Mouse (Mus musculus) cerebellum, postnatal 10 days (tissue): ENCODE results near the gene Prdm15.

Experiments
- DNase-seq, 2 experiments: peaks; one replicate each; pipeline ENCODE4 v3.0.0; 2021; ENCODE audit warnings: mixed read lengths in 2 of 2

Gene Prdm15

DNA sequence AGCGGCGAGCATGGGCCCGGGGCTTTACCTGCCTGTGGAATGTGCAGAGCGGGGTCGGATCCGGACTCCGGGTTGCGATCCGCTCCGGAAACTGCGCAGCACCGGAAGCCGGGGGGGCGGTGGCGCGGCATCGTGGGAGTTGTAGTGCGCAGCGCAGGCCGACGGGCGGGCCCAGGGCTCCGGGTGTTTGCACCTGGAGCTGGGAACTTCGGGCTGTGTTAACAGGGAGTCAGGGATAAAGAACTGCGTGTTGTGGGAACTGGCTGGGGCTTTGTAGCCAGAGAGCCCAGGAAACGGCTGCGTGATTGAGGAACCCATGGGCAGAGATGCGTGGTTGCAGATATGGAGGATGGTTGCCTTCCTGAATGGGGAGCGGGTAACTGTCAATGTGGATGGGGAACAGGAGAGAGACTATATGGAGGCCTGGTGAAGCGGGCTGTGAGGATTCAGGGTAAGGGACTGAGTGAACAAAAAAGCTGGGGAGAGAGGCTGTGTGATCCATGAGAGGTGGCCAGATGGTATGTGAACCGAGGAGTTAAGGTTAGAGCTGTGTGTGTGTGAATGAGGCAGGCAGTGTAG, at the start of gene Prdm15:
Prdm15 (minus strand) TSS at position 110 of the 579 bp plus-strand sequence.
- peak; percentile 95 to 96 for DNase-seq

DNA sequence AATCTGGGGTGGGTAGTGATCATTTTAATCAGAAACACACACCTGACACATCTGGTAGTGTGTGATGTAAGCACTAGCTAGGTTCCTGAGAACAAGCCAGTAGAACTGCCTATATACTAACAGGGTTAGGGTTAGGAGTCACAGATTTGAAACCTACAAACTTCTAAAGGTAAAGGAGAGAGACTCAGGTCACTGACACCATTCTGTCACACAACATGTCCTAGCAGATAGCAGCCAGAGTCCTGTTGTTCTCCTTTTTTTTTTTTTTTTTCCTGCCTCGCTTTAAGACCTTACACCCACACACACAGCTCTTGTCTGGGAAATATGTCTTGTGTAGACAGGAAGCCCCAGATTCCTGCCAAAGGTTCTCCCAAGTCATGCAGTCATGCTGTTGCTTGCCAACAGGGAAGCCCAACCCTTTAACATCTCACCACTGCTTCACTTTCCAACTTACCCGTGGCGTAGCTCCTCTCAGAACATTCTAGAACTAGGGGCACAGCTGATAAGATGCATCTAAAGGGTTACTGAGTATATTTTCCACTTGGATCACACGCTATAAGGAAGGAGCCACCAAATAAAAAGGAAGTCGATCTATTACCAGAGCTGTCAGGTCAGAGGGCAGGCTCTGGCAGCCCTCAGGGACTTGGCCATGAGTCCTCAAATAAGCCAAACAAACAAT, 45.8 kb upstream of the Prdm15 start:
- no peak for DNase-seq

DNA sequence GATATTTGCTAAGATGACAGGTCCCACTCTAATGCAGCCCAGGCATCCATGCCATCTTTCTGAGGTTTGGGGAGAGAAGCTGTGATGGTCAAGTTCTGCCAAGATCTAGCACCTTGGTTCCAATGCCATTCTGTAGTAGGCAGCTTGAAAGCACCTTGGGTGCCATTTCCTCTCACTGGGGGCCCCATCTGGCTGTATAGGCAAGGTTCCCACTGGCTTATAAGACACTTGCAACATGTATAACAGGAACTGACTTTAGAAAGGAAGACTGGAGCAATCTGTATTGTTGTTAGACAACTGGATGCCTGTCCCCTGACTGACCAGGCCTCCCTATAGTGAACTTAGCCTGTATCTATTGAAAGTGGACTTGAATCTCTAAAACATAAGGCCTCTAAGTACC, 36.1 kb upstream of the Prdm15 start:
- DNase-seq, result peak; percentile 47 to 60

DNA sequence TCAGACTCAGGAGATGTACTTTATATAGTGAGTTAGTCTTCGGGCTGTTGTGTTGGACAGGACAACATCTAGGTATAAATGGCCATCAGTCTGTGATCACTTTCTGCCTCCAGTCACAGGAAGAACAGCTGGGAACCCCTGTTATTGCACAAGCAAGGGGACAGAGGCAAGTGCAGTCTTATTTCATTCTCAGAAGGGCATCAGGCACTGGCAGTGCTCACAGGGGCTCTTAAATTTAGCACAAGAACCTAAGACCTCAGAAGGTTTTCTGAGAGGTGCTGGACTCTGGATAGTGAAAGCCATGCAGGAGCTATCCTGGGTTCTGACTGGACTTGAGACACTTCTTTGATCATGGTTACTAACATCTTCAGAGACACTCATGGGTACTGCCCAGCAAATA, 32.0 kb upstream of the Prdm15 start:
- DNase-seq, result no peak

DNA sequence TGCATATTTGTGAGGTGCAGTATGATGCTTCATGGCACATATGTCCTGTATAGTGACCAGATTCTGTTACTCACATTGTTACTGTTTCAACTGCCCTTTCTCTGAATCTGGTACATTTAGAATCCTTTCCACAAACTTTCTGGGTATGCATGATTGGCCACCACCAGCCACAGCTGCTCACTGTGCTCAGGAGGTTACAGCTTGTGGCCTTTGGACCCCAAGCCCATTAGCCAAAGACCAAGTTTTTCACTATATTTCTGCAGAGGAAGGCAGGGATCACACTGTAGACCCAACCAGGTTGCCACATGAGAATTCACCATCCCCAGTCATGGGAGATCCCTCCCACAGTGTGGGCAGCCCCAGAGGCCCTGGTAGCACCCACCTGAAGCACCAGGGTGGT, 31.2 kb upstream of the Prdm15 start:
- no peak for DNase-seq

DNA sequence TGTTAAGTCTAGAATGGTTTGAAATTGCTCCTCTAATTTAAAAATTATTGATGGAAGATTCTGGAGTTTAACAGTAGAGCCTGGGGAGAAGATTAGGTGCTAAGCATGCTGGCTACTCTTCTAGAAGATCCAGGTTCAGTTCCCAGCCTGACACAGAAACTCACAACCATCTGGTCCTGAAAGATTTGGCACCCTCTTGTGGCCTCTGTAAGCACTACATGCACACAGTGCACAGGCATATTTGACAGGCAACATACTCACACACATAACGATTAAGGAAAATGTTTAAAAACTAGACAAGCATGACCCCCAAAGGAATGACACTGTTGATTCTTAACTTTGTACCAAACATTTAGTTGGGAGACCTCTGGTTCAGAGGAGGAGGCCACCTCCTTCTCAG, 27.5 kb upstream of the Prdm15 start:
- peak; percentile 75 to 79 for DNase-seq

DNA sequence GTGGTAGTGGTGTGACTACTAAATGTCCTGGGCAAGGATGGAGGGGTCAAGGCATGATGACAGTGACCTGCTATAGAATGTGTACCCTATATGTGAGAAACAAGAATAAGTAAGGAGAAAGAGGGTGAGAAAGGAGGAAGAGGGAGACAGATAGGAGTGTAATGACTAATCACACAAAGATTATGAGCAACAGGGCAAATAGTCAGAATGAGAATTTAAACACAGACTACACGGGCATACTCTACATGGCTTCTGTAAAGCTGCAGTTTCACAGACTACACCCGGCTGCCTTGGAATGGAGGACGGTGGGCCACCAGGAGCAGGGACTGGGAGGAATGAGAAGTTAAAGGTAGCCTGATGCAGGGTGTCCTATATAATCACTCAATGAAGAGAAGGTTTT, 25.9 kb upstream of the Prdm15 start:
- DNase-seq, result no peak

DNA sequence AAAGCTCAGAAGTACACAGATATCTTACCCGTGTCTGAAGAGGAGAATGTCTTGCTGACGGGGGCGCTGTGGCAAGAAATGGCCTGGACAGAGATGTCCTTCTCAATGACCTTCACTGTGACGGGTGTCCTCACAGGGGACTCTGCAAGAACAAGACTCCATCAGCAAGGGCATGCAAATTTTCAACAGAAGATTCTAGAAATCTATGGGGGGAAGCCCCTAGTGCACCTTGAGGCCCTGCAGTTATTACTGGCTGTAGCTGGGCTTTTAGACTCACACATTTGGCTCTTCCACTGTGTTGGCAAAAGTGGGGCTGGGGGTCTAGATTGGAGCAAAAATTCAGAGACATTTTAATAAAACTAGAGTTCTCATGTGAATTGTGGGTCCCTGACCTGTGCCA, 23.5 kb upstream of the Prdm15 start:
- no peak for DNase-seq

DNA sequence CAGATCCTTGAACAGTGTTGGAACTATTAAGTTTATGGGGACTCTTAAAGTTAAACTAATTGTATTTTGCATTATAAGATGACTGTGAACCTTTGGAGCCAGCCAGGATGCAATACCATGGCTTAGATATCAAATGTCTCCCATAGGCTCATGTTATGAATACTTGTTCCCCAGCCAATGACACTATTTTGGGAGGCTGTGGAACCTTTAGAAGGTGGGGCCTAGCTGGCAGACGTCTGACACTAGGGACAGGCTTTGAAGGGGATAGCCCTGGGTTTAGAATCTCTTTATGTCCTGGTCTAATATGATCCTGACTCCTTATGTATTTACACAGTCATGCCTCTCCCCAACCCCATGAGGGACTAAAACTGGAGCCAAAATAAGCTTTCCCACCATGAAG, 22.7 kb upstream of the Prdm15 start:
- no peak for DNase-seq

DNA sequence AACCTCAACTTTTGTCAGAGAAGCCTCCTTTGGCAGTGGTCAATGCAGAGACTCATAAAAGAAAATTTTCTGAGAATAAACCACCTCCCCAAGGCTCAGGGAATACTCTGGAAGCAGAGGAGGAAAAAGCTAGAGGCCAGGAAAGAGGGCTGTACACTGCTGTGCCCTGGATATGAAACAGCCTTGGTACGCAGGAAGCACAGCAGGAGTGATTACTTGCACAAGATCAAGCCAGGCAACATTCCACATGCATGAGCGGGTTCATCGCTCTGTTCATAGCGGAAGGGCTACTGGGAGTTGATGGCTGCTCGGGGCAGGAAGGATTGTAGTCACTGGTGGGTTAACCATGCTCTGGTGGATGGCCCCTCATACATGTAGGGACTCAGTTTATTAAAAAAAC, 21.0 kb upstream of the Prdm15 start:
- peak; percentile 68 to 77 for DNase-seq

DNA sequence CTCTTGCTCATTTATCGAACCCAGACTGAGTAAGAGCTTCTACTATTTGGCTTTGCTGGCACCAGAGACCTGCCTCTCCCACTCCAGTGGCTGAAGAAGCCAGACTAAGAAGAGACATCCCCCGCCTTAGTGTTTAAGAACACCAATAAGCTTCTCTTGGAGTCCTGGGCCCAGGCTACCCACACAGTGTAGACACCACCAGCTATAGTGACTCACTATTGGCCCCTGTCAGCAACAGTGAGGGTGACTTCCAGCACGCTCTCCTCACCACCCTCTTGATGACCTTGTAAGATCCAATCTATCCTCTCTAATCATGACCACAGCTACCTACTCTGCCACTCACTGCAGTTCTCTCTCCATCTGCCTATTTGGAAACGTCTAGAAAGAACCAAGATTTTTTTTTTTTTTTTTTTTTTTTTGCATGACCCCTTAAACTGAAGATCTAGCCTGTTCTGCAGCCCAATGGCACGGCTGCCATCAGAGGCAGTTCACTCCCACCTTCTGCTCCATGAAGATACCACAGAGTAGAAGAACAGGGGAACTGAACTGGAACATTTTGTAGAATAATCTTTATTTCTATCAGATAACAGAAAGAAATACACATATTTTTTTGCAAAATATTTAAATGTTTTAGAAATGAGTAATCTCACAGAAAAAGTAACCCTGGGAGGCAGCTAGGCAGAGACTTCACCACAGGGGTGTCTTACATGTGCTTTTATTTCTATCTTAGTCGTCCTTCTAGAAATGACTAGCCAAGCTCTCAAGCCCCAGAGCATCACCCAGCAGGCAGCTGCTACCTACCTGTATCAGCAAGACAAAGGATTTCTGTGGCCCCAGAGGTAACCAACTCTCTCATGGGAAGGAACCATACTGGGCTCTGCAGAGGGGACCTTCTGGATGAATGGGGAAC, 17.8 kb upstream of the Prdm15 start:
- DNase-seq, result no peak

DNA sequence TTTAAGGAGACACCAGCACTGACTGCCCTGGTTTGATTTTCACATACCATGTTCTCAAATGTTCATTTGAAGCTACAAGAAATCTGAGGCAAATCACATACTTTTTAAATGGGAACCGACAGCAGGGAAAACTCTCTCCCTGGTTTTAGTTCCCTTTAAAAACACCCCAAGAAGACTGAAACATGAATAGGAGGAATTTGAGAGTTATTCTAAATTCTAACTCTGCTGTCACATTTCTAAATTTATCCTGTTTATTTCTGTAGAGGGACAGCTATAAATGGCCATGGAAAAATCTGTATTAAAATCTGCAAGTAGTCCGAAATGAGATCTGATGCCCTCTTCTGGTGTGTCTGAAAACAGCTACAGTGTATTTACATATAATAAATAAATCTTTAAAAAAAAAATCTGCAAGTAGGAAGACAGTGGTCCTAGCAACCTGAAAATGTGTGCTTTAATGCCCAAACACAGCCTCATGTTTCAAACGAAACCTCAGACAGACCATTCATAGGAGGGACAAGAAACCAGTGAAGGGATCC, 12.3 kb upstream of the Prdm15 start:
- DNase-seq, result no peak

DNA sequence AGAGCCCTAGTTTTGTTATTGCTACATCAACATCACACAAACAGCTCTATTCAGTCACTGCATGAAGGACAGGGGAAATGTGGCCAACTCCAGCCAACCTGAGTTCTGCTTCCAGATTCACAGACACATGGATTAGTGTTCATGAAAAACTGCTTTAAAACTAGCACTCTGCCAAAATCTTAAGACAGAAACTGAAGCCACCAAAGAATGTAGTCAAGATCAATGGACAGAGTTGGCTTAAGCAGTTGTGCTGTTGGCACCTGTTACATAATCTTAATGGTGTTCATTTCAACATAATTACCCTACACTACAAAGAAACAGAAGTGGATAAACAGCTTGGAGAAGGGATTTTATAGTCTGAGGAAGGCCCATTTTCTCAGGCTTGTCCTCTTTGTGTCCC, 4.4 kb upstream of the Prdm15 start:
- no peak for DNase-seq

DNA sequence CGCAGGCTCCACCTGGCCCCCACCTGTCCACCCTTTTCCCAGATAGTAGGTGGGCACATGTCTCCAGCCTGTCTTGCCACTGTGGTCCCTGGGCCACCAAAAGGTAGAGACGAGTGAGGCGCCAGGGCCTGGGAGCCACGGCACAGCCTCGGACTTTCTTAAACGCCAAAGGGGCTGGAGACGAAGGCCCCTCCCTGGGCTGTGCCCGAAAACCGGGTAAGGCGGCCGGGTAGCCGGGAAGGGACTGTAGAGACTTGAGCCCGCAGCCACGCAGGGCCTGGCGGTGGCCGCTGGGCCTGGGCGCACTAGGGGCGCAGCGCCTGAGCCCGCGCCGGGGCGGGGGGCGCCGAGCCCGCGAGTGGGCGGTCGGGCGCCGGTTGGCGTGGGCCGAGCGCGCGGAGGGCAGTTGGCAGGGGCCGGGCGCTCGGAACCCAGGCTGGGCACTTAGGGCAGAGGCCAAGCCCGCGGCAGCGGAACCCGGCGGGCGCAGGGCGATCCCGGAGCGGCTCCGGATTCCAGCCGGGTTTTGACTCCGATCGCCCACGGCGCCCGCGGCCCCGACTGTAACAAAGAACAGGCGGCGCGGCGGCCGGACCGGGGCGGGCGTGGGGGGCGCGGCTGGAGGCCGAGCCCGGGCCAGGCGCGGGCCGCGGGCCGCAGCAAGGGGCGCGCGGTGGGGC, 449 bp downstream of the Prdm15 start:
- DNase-seq, result peak; percentile 95

DNA sequence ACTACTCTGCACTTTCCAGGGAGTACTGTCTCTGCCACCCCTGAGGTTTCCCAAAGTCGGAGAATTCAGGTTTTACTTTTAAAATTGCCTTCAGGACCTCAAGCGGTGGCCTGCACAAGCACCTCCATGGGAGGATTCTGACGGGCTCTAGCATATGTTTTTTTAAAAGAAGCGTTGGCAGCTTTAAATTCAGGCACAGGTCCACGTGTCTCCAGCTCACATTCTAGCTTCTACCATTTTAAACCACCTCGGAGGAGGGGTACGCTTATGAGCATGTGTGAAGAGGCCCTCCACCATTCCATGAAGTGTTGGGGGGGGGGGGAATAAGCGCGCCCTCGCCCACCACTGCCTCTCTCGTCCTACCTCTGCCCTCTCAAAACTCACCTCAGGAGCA, 986 bp downstream of the Prdm15 start:
- DNase-seq, result no peak

DNA sequence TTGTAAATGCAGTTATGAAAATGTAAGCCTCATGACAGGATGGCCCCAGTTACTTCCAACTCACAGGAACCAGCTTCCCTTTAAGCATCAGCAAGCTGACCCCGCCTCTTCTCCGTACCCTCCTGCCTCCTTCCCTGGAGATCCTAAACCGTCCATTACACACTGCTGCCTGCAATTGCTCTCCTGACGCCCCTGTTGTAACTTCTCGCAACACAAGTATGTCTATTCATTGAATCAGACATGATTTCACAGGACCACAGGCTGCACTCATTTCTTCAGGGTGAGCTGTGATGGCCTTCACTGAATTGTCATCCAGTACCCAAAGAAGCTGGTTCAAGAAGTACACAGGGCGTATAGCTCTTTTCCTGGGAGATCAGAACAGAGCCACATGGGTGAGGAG, 2.8 kb downstream of the Prdm15 start:
- DNase-seq, result no peak

DNA sequence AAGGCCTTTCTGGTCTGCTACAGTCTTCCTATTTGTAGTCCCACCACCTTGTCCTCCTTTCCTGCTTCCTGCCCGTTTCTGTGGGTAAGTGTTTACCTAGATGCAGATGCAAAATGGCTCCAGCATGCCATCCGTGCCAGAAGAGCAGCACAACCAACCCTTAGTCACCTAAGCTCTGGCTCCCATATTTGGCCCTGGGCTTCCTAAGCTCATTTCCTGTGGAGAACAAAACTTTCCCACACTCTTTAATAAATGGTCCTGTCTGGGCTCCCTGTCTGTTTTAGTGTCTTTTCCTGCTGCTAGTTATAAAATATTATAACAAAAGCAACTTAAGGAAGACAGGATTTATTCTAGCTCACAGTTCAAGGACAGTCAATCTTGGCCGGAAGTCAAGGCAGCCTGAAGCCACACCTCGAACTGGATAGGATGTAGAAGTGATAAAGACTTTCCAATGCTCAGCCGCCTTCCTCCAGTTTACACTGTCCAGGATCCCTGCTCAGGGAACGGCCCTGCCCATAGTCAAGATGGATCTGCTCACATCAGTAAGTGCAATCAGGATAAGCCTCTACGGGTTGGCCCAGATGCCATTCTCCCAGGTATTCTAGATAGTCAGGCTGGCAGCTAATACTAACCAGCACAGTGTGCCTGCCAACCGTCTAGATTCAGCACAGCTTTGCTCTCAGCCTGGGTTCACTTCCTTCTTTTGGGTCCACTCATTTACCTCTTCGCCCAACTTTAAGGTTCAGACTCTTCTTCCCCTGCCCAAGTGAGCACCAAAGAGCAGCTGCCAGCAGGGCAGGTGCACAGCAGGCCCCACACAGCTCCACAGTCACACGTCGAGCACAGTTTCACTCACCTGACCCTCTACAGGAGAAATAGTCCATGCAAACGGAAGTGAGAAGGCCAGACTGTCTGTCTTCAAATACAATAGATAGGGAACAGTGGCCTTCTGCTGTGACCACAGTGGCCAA, 6.4 kb downstream of the Prdm15 start:
- DNase-seq, result no peak

DNA sequence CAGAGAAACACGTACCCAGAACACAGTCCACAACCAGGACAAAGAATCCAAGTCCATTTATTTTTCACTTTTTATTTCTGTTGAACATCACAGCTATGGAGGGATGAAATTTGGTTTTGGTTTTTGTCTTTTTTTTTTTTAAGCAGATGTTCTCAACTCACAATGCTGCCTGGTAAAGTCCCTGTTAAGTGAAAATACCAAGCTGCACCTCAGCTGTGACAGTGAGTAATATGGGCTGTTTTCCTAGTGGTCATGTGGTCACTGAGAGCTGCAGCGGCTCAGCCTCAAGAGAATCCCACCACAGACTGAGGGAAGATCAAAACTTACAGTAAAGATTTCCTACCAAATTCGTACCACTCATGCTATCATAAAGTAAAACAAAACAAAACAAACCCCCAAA, 19.5 kb downstream of the Prdm15 start:
- no peak for DNase-seq

DNA sequence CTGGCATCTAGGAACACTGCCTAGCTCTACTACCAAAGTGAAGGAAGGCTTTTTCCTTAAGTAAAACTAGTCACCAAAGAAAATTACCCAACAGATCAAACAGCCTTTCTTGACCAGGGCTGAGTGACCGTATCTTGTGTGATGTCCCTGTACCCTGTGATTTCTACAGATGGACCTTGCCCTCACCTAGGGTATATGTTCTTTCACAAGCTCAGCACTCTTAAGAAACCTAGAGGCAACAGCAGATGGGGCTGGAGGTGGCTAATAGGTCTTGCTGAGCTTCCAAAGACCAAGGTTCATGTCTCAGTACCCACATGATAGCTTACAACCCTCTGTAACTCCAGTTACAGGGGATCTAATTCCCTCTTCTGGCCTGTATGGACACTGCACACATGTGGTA, 23.4 kb downstream of the Prdm15 start:
- DNase-seq, result no peak

DNA sequence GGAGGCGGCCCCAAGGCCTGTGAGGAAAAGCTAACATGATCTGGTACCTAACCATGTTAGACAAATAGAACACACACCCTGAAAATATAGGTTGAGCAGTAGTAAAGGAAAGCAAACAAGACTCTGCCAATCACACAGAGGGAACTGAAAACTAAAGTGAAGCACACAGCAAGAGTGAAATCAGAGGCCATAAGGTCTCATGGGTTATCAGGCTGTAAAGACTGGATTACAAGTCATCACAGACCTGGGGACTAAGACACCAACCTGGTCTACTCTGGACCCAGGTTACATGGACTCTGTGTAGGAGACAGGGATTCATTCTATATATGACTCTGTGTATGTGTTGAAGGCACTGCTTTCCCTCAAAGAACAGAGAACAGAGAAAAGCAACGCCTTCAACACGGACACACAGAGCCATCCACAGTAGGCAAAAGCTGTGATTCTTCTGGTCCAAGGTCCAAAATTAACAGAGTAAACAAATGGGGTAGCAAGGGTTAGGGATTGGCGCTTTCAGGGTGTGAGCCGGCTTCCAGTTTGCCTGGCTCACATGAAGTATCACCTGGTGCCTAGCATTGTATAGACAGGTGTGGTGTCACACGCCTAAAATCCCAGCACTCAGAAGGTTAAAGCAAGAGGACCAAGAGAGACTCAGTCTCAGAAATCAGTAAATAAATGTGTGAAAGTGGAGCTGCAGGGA, 28.2 kb downstream of the Prdm15 start:
- DNase-seq, result no peak

DNA sequence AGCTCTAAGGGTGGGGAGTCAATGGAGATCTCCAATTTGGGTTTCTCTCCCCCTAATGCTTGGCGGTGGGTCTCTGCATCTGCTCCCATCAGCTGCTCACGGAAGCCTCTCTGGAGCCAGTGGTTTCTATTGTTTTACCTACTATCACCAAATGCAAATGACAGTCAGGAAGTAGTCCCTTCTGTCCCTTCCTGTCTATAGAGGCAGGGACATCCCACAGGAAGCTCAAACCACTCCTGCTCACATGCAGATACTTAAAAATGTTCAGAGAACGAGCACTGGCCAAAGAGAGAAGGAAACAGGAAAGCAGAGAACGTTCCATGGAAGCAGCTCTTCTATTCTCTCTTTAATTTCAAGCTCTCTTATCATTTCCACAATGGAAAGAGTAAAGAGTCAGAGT, 32.1 kb downstream of the Prdm15 start:
- no peak for DNase-seq
